Mouse (Mus musculus) heart, postnatal 0 days (tissue): ENCODE results near the gene Rnf227.

Source experiments
- CTCF ChIP-seq: IDR thresholded peaks from 2 replicates; pipeline ENCODE4 v1.5.1; 2016; ENCODE audit warnings: antibody characterized with exemption, control low read depth, low read depth
- EP300 ChIP-seq: IDR thresholded peaks from 2 replicates; pipeline ENCODE4 v1.6.1; 2016; ENCODE audit warnings: antibody characterized with exemption, low read depth

GRCm38 (mm10) chr11:69327648-69328047, 12.6 kb upstream of the Rnf227 start:
- no peak for TF ChIP-seq CTCF
- no peak for TF ChIP-seq EP300
